Mouse (Mus musculus) hindbrain, embryonic 12.5 days (tissue): ENCODE measurements around the gene Ednra. TPM values are rescaled to one million over a fixed set of nuclear protein-coding genes. Genes with fewer than 3 reads are reported as not detected.
"Not testable (repeated sequence)": the region's sequence is repeated elsewhere in the genome, so short reads cannot be mapped to it uniquely, and the experiment has no call there.

ENCODE experiments used
- ATAC-seq: fragments of 200-750 bp; cut with Nextera tagmentation; 2 replicates; pipeline ENCODE4 v1.8.0; 2017; ENCODE audit warnings: moderate TSS enrichment; ENCODE audit not compliant: low FRiP score
- H3K27ac ChIP-seq: fragments of 300-500 bp; sonication (generic); 2 replicates; pipeline ENCODE4 v1.5.1; 2016; ENCODE audit warnings: mild to moderate bottlenecking
- H3K27me3 ChIP-seq: fragments of 300-500 bp; sonication (generic); 2 replicates; pipeline ENCODE4 v1.6.1; 2016; ENCODE audit warnings: mild to moderate bottlenecking
- H3K36me3 ChIP-seq: fragments of 300-500 bp; sonication (generic); 2 replicates; pipeline ENCODE4 v1.6.1; 2016; ENCODE audit warnings: mild to moderate bottlenecking
- H3K4me1 ChIP-seq: fragments of 300-500 bp; sonication (generic); 2 replicates; pipeline ENCODE4 v1.6.1; 2016
- H3K4me2 ChIP-seq: fragments of 300-500 bp; sonication (generic); replicated peaks from 2 replicates; pipeline ENCODE4 v1.6.1; 2016; ENCODE audit warnings: mild to moderate bottlenecking
- H3K4me3 ChIP-seq: fragments of 300-500 bp; sonication (generic); 2 replicates; pipeline ENCODE4 v1.5.1; 2016; ENCODE audit warnings: mild to moderate bottlenecking
- H3K9ac ChIP-seq: fragments of 300-500 bp; sonication (generic); 2 replicates; pipeline ENCODE4 v1.6.1; 2016; ENCODE audit warnings: mild to moderate bottlenecking, moderate library complexity
- H3K9me3 ChIP-seq: fragments of 300-500 bp; sonication (generic); replicated peaks from 2 replicates; pipeline ENCODE4 v1.6.1; 2016; ENCODE audit warnings: mild to moderate bottlenecking
- WGBS: fragments of 180-500 bp; shearing (Covaris S2); methylation state at CpG from one replicate; pipeline ENCODE4 v1.1.7; 2016; 5-methylcytosine and 5-hydroxymethylcytosine counted together
- polyA plus RNA-seq: library from polyadenylated mRNA; unstranded; fragments of >200 nt; fragmentation: Nextera tagmentation; extraction: Ambion mirVana; gene quantifications from 2 replicates; pipeline ENCODE4 v1.2.1, GENCODE M21; 2016

Ednra gene
- polyA plus RNA-seq, 1 experiment from 2014 or later, result 22.5 TPM

- WGBS, result 78% methylated on average over 5 of the region's 5 CpGs
- Histone ChIP-seq H3K9ac (no peak overlapping the region), H3K36me3 (no peaks in the 10 kb centered on the region), H3K27ac (no peak overlapping the region), H3K9me3 (no peaks in the 10 kb centered on the region), H3K4me2 (no peak overlapping the region), H3K27me3 (no peaks in the 10 kb centered on the region), H3K4me1 (peaks cover 8% of the 10 kb centered on the region; the same call in 1 of the 2 replicates), H3K4me3 (no peak overlapping the region)
- no peak for ATAC-seq
These were observed 10.6 kb downstream of the Ednra start for GRCm38 (mm10) chr8:77713688-77714087.

DNA sequence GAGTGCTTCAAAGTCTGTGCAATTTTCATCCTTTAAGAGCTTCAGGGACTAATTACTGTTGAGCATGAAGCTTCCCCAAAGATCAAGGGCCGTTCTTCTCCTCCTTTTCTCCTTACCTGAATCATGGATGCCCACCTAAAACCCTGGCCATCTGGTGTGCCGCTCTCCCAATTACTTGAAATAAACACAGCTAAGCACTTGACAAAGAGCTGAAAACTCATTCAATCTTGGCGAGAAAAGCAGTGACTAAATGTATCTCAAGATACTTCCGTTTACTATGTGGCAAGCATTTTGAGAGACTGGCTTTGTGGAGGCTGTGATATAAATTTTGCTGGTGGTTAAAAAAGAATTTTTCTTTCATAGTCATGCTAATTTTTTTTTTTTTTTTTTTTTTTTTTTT is 19.5 kb downstream of the Ednra start:
- Histone ChIP-seq H3K4me1 (no peaks in the 10 kb centered on the region), H3K36me3 (no peaks in the 10 kb centered on the region), H3K4me3 (no peak overlapping the region), H3K9me3 (no peaks in the 10 kb centered on the region), H3K4me2 (no peak overlapping the region), H3K9ac (no peak overlapping the region), H3K27ac (no peak overlapping the region), H3K27me3 (no peaks in the 10 kb centered on the region)
- 96% methylated on average over 4 of the region's 4 CpGs for WGBS
- ATAC-seq, result no peak

DNA sequence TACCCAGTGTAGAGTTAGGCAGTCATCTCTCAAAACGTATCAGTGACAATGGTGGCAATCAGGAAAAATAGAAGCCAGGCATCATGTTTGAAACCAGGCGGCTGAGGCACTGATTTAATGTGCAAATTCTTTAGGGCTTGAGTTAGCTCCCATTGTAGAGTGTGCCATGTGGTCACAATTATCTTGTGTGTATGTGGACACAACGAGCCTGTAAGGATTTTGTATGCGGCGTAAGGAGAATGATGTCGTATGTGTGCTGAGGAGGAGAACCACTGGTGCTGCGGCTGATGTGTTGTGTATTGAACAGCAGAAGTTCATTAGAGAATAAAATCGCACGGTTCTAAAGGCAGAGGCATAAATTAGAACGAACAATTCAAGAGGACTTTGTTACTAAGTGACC is 26.2 kb downstream of the Ednra start:
- H3K27ac ChIP-seq, result no peak overlapping the region
- no peaks in the 10 kb centered on the region for H3K4me1 ChIP-seq
- ATAC-seq, result no peak
- no peaks in the 10 kb centered on the region for H3K9me3 ChIP-seq
- no peak overlapping the region for H3K9ac ChIP-seq
- H3K36me3 ChIP-seq, result no peaks in the 10 kb centered on the region
- H3K4me3 ChIP-seq, result no peak overlapping the region
- H3K4me2 ChIP-seq, result no peak overlapping the region
- H3K27me3 ChIP-seq, result no peaks in the 10 kb centered on the region
- WGBS, result 76% methylated on average over 10 of the region's 10 CpGs

GRCm38 (mm10) chr8:77696182-77696581 is 28.1 kb downstream of the Ednra start:
- ATAC-seq, result no peak
- Histone ChIP-seq H3K9ac (no peak overlapping the region), H3K4me2 (no peak overlapping the region), H3K36me3 (no peaks in the 10 kb centered on the region), H3K9me3 (no peaks in the 10 kb centered on the region), H3K4me1 (no peaks in the 10 kb centered on the region), H3K27me3 (no peaks in the 10 kb centered on the region), H3K4me3 (no peak overlapping the region), H3K27ac (no peak overlapping the region)
- 87% methylated on average over 4 of the region's 4 CpGs for WGBS

GRCm38 (mm10) chr8:77695486-77696058 is 28.7 kb downstream of the Ednra start:
- WGBS, result 45% methylated on average over 5 of the region's 5 CpGs
- Histone ChIP-seq H3K27ac (no peak overlapping the region), H3K4me3 (no peak overlapping the region), H3K36me3 (no peaks in the 10 kb centered on the region), H3K4me1 (no peaks in the 10 kb centered on the region), H3K27me3 (no peaks in the 10 kb centered on the region), H3K4me2 (no peak overlapping the region), H3K9me3 (no peaks in the 10 kb centered on the region), H3K9ac (no peak overlapping the region)
- ATAC-seq, result no peak

DNA sequence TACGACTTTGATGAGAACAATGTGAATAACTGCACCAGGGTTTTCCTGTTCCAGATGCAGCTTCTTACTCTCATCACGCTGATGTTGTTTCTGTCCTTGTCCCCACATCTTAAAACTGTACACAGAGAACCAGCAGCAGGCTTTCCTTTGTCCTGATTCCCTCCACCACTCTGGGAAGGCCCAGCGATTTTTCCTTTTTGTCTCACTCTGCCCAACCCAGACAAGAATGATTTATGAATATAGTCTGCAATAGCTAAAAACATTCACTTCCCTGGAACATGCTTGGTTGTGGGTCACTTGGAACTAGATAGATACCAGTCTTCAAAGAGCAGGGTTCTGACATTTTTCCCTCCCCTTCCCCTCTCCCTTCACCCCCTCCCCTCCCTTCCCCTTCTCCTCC is 29.2 kb downstream of the Ednra start:
- Histone ChIP-seq H3K4me1 (no peaks in the 10 kb centered on the region), H3K27ac (no peak overlapping the region), H3K4me2 (no peak overlapping the region), H3K9ac (no peak overlapping the region), H3K27me3 (no peaks in the 10 kb centered on the region), H3K4me3 (no peak overlapping the region), H3K9me3 (no peaks in the 10 kb centered on the region), H3K36me3 (no peaks in the 10 kb centered on the region)
- ATAC-seq, result no peak
- WGBS, result 72% methylated on average over 3 of the region's 3 CpGs

- Histone ChIP-seq H3K27me3 (no peaks in the 10 kb centered on the region), H3K27ac (no peak overlapping the region)
- 94% methylated on average over 4 of the region's 4 CpGs for WGBS
These were observed 29.7 kb downstream of the Ednra start for GRCm38 (mm10) chr8:77694588-77694987.

DNA sequence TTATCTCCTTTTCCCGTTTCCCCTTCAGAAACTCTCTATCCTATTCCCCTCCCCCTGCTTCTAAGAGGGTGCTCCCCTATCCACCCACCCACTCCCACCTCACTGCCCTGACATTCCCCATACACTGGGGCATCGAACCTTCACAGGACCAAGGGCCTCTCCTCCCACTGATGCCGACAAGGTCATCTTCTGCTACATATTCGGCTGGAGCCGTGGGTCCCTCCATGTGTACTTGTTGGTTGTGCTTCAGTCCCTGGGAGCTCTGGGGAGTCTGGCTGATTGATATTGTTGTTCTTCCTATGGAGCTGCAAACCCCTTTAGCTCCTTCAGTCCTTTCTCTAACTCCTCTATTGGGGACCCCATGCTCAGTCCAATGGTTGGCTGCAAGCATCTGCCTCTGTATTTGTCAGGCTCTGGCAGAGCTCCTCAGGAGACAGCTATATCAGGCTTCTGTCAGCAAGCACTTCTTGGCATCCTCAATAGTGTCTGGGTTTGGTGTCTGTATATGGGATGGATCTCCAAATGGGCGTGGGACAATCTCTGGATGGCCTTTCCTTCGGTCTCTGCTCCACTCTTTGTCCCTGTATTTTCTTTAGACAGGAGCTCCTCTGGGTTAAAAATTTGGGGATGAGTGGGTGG is 34.7 kb downstream of the Ednra start:
- not testable (repeated sequence) for H3K27ac ChIP-seq, H3K4me2 ChIP-seq, H3K27me3 ChIP-seq, ATAC-seq, H3K36me3 ChIP-seq, H3K4me1 ChIP-seq, H3K9me3 ChIP-seq, H3K9ac ChIP-seq, H3K4me3 ChIP-seq
- 87% methylated on average over 7 of the region's 7 CpGs for WGBS

More at GRCm38 (mm10) chr8:77694588-77694987, 29.7 kb downstream of the Ednra start:
- no peaks in the 10 kb centered on the region for H3K4me1 ChIP-seq
- no peaks in the 10 kb centered on the region for H3K9me3 ChIP-seq
- no peak overlapping the region for H3K4me3 ChIP-seq
- no peak overlapping the region for H3K9ac ChIP-seq
- no peaks in the 10 kb centered on the region for H3K36me3 ChIP-seq
- H3K4me2 ChIP-seq, result no peak overlapping the region
- ATAC-seq, result no peak

DNA sequence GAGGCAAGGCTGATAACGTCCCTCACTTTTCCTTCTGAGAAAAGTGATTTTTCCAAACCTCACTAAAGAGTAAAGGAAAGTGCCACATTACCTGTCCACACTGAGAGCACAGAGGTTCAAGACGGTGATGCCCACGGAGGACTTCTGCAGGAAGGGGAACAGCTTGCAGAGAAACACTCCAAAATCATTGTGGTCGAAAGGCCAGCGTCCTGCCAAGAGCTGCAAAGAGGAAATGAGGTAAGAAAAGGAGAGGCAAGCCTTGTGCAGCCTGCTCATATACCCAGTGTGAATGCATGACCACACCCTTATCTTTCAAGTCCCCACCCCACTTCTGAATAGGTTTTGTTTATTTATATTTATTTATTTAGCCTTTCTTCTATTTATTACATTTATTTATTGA is 35.3 kb downstream of the Ednra start:
- Histone ChIP-seq H3K4me2 (no peak overlapping the region), H3K27ac (no peak overlapping the region), H3K9ac (no peak overlapping the region), H3K9me3 (no peaks in the 10 kb centered on the region), H3K4me1 (no peaks in the 10 kb centered on the region), H3K36me3 (no peaks in the 10 kb centered on the region), H3K4me3 (no peak overlapping the region), H3K27me3 (no peaks in the 10 kb centered on the region)
- ATAC-seq, result no peak
- 76% methylated on average over 5 of the region's 5 CpGs for WGBS

GRCm38 (mm10) chr8:77684372-77684771 is 39.9 kb downstream of the Ednra start:
- 91% methylated on average over 6 of the region's 6 CpGs for WGBS
- no peaks in the 10 kb centered on the region for H3K36me3 ChIP-seq
- no peaks in the 10 kb centered on the region for H3K4me1 ChIP-seq
- H3K4me3 ChIP-seq, result no peak overlapping the region
- no peaks in the 10 kb centered on the region for H3K9me3 ChIP-seq
- H3K27ac ChIP-seq, result no peak overlapping the region
- no peak overlapping the region for H3K4me2 ChIP-seq
- no peak overlapping the region for H3K9ac ChIP-seq
- no peak for ATAC-seq
- no peaks in the 10 kb centered on the region for H3K27me3 ChIP-seq

GRCm38 (mm10) chr8:77683356-77684106 is 40.7 kb downstream of the Ednra start:
- no peak for ATAC-seq
- H3K4me1 ChIP-seq, result no peaks in the 10 kb centered on the region
- no peak overlapping the region for H3K4me3 ChIP-seq
- 85% methylated on average over 6 of the region's 6 CpGs for WGBS
- H3K27me3 ChIP-seq, result no peaks in the 10 kb centered on the region
- no peak overlapping the region for H3K27ac ChIP-seq
- H3K9me3 ChIP-seq, result no peaks in the 10 kb centered on the region
- H3K9ac ChIP-seq, result no peak overlapping the region
- H3K4me2 ChIP-seq, result no peak overlapping the region
- H3K36me3 ChIP-seq, result no peaks in the 10 kb centered on the region

GRCm38 (mm10) chr8:77682008-77682934 is 42.0 kb downstream of the Ednra start:
- Histone ChIP-seq H3K9me3 (no peaks in the 10 kb centered on the region), H3K36me3 (no peaks in the 10 kb centered on the region), H3K9ac (no peak overlapping the region), H3K4me1 (no peaks in the 10 kb centered on the region), H3K27me3 (no peaks in the 10 kb centered on the region), H3K4me3 (no peak overlapping the region), H3K27ac (no peak overlapping the region), H3K4me2 (no peak overlapping the region)
- 75% methylated on average over 15 of the region's 15 CpGs for WGBS
- ATAC-seq, result no peak
